Mouse (Mus musculus): ENCODE measurements at regions not wholly inside any gene's neighbourhood (a gene's known extent, or its start where the extent isn't known, plus 50 kb on each side); places are given as distances from the start of the nearest gene placed in this dataset.

DNA sequence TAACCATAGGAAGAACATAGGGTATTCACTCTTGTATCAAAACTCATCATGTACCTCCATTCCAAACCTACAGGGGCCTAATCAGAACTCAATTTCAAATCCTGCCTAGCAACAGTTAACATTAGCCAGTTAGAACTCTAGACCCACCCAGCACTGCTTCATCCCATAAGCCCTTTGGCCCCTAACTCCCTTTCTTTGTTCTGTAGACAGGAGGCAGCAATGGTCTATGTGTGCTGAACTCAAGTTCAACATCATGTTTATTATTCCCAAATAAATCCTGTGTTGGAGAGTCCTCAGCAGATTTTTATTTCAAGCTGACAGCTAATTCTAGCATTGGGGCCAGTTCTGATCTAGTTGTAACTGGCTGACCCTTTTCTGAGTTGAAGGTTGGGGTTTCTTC is 112.2 kb downstream of the Ipo8 start:
- no peak for DNase-seq (ENCODE audit: low spot score in 2 of 2)

DNA sequence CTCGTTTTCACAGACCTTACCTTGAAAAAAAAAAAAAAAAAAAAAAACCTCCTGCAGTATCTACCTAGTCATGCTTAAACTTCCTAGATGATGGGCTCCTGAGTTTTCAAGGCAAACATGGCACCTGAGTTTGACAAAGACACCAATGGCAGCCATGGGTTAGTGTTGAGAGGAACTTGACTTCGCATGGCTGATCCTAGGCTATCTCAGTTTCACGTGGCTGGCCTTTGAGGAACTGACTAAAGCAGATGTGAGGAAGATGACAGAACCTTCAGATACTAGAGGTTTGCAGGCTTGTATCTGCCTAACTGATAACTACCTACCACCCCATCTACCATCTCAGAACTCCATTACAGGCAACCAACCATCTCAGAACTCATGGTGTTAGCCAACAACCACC is 120.9 kb downstream of the Ipo8 start:
- DNase-seq (ENCODE audit: low spot score in 2 of 2): peak in 1 of 2 experiments; percentile 18

DNA sequence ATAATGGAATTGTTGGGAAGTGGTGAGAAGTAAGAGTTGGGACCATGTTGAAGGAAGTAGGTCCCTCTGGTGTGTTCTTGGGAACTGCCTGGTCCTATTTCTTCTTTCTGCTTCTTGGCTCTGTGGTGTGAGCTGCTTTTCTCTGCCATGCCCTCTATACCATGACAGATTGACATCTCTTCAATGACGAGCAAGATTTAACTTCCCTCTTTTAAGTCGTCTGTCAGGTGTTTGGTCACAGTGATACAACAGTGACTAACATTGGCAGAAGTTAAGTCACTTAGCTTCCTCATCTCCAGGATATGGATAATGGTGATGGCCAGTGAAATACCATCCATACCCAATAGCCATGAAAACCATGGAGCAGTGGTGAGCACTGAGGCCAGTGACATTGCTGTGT is 122.9 kb downstream of the Ipo8 start:
- DNase-seq (ENCODE audit: low spot score in 2 of 2): no peak

DNA sequence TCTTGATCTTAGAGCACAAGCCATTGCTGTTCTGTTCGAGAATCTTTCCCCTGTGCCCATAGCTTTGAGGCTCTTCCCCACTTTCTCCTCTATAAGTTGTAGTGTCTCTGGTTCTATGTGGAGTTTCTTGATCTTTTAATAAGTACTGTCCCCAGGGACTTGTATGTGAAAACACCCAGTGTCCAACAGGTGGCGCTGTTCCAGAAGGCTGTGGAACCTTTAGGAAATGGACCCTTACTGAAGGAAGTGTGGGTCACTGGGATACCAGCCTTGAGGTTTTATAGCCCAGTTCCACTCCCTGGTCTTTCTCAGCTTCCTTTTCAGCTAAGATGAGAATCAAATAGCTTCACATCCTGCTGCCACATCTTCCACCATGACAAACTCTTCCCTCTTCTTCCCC is 125.6 kb downstream of the Ipo8 start:
- DNase-seq (ENCODE audit: low spot score in 2 of 2): peak; percentile 27 to 70

DNA sequence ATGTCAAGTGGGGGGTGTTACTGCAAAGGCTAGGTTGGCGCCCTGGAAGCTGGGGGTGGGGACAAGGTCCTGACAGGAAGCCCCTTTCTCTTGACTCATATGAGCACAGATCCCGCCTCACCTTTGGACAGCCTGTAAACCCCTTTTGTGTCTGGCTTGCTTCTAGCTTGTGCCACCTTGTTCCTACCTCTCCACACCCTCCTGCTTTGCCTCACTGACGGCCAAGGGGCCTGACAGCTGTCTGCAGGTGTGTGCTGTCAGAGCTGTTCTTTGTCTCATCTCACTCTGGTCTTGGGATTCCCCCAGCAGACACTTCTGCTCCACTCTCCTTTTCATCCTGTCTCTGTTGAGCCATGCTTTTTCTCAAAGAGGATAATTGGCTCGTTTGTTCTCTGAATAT is 137.9 kb downstream of the Ipo8 start:
- DNase-seq (ENCODE audit: low spot score in 2 of 2): no peak

DNA sequence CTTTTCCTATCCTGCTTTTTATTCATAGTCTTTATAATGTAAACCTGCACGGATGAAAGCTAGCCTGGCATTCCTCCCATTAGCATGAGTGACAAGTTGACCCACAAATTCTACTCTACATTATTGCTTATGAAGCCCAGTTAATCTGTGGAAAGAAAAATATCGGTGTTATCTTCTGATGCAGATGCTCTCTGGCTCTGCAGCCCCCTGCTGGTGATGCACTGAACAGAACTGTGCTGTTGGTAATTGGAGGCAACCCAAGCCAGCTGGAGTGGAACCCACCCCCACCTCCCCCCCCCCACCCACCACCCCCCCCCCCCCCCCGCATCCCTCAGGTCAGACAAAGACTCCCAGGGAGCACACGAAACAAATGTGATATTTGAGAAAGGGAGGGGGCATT is 143.5 kb downstream of the Ipo8 start:
- DNase-seq (ENCODE audit: low spot score in 2 of 2): peak; percentile 23 to 71

DNA sequence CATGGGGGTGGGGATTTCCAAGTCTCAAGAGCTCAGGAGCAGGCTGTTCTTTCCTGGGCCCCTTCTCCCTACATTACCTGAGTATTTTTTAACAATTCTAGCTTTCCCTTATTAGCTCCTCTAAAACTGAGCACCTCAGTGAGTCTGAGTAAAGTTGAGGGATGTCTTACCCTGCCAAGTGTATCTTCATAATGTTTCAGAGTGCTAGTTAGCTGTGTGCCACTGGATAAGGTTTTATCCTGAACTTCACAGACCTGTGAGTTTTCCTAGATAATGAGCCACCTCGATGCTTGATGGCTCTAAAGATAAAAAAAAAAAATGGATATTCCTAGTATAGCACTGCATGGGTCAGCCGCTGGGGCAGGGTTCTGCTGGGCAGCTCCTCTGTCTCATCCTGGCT is 171.1 kb downstream of the Ipo8 start:
- no peak for DNase-seq (ENCODE audit: low spot score in 2 of 2)

DNA sequence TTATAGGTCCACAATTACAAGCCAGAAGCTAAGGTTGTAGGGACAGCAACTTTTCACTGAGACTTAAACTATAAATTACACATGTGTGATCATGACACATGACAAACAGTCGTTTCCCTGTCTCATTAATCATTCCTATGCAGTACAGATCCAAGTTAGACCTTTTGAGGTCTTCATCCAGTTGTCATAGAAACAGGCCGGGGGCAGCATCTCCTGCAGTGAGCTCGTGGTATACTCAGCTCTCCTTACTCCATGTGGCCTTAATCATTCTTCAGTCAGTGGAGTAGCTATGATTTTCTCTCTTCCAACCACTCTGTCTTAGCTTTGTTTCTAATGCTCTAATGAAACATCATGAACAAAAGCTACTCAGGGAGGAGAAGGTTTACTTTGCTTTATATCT is 178.1 kb downstream of the Ipo8 start:
- DNase-seq (ENCODE audit: low spot score in 2 of 2): no peak

DNA sequence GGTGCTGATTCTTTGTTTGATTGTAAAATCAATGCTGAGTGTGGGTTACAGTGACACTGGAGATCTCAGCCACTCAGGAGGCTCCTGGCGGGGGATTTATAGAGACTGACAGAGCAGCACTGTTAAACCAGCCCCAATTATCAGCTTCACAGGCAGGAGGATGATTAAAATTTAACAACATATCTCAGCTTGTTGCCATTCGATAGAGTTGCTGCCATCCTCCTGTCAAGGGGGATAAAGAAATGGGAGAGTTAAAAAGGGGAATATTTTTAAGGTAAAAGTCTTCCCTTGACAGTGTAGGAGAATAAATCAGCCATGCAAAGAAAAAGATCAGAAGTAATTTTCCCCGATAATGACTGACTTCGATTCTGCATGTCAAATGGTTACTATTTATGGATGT is 178.8 kb downstream of the Ipo8 start:
- no peak for DNase-seq (ENCODE audit: low spot score in 2 of 2)

DNA sequence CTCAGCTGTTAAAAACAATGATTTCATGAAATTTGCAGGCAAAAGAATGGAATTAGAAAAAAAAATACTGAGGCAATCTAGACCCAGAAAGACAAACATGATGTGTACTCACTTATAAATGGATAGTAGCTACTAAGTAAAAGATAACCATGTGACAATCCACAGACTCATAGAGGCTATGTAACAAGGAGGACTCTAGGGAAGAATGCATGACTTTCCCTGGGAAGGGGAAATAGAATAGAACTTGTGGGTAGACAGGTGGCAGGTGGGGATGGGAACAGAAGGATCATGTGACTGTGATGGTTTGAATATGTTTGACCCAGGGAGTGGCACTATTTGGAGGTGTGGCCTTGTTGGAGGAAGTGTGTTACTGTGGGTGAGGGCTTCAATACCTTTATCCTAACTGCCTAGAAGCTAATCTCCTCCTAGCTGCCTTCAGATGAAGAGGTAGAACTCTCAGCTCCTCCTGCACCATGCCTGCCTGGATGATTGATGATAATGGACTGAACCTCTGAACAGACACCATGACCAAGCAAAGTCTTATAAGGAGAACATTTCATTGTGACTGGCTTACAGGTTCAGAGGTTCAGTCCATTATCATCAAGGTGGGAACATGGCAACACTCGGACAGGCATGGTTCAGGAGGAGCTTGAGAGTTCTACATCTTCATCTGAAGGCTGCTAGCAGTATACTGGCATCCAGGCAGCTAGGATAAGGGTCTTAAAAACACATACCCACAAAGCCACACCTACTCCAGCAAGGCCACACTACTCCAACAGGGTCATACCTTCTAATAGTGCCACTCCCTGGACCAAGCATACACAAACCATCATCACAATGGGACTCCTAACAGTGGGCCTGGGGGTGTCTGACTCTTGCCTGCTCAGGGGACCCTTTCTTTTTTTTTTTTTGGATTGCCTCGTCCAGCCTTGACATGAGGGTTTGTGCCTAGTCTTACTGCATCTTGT is 183.6 kb downstream of the Ipo8 start:
- DNase-seq (ENCODE audit: low spot score in 2 of 2): no peak

DNA sequence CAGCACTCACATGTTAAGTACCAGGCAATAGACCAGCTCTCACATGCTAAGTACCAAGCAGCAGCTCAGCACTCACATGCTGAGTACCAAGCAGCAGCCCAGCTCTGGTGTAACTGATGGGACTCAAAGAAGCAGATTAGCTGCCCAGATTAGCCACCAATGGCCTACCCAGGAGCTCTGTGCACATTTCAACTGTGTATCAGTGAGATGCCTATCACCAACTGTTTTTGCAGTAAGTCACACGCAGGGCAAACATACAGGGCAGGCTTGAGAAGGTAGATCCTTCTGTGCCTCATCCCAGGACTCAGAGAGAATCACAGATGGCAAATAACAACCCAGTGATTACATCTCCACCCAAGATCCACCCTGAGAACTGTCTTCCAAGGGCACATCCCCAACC is 190.7 kb downstream of the Ipo8 start:
- DNase-seq (ENCODE audit: low spot score in 2 of 2): no peak

DNA sequence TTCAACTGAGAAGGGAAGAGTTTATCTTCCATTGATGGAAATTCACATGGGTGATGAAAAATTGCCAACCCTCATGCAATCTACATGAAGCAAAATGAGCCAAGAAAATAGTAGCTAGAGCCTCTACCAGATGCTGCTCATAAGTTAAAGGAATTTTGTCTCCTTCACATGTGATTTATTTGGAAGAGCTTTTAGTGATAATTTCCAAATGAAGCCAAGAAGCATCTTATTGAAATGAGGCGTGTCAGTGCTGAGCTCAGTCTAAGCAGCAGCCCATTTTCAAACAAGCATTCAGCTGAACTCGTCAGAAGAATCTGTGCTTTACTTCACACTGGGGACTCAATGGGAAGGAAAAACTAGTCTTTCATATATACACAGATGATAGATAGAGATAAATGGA is 190.0 kb upstream of the Tmtc1 start:
- DNase-seq (ENCODE audit: low spot score in 2 of 2): no peak

DNA sequence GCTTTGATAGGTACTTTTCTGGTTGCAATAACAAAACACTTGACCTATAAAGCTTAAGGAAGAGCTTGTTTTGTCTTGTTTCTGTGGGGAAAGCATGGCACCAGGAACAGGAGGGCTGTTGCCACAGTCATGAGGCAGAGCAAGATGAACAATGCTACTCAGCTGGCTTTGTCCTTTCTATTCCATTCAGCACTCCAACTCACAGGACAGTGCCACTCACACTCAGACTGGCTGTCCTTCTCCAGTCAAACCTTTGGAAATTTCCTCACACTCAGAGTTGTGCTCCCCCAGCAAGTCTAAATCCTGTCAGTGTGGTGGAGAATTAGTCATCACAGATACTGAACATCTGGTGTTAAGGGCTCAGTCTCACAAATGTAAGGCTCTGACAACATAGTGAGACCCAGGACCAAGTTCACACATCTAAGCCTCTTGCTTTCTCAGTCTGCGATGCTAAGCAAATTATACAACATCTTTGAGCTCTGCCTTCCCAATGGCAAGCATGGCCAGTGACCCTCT is 183.0 kb upstream of the Tmtc1 start:
- no peak for DNase-seq (ENCODE audit: low spot score in 2 of 2)

DNA sequence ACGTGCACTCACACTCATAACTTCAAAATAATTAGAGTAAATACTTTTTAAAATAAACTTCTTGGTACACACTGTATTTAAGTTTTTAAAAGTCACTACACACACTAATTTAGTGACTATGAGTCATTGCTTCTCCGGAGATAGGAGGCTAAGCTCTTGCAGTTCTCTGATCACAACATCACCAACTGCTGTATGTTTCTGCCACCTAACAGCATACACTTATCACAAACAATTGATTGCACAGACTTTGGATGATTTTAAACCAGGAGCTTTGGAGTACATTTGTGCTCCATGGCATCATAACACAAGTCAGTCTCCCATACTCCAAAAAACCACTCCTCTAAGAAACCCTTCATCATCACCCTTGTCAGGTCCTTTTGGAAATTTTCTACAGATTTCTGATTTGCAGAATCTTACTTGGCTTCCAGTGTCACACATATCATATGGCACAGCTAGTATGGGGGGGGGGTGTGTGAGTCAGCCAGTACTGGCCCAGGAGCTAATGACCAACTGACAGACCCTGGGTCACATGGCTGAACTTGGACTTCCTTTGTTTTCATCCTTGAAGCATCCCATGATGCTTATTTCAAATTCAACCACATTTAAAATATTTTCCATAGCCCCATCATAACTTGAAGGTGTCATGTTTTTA is 179.1 kb upstream of the Tmtc1 start:
- DNase-seq (ENCODE audit: low spot score in 2 of 2): no peak

DNA sequence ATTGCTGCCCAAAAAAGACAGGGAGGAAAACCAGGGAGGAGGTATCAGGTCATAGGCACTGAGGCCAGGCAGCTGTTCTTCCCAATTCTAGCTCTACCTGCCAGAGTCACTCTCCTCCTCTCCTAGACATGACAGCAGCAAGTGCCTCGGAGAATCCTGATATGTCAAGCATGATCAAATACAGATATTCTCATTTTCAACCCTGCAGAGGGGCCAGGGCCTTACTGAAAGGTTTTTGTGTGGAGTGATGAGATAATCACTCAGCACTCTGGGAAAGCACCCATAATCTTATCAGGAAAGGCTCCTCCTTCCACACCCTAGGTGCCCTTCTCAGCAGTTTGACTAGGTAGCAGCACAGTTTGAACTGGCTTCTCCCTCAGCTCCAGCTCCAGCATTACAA is 175.8 kb upstream of the Tmtc1 start:
- no peak for DNase-seq (ENCODE audit: low spot score in 2 of 2)

DNA sequence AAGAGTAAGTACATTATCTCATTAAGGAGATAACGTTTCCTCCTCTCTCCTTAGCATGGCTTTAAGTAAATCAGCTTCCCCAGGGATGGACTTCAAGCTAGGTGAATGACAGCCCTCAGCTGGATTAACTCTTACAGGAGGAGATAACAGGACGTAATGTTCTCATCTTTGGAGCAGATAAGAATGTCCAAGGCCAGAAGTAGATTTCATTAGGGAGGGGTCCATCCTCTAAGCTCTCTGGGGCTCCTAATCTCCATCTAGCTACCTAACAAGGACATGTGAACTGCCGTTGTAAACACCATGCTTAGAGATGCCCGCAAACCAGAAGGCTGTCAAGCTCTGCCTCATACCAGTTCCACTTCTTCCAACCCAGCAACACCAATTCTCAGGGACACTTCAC is 171.7 kb upstream of the Tmtc1 start:
- DNase-seq (ENCODE audit: low spot score in 2 of 2): no peak

DNA sequence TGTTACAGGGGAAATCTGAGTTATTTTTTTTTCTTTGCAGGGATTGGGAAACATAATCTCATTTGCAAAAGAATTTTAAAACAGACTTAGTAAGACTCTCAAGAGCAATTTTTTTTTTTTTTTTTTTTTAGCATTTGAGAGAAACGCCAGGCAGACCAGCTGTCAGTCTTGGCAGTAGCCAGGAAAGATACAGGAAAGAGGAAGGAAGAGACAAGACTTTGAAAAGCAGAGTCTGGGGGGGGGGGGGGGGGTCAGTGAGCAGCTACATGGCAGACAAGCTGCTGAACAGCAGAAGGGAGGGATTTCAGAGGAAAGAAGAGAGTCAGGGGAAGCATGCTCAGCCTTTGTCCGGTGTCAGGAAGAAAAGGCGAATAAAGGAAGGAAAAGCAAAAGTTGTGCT is 171.3 kb upstream of the Tmtc1 start:
- no peak for DNase-seq (ENCODE audit: low spot score in 2 of 2)

DNA sequence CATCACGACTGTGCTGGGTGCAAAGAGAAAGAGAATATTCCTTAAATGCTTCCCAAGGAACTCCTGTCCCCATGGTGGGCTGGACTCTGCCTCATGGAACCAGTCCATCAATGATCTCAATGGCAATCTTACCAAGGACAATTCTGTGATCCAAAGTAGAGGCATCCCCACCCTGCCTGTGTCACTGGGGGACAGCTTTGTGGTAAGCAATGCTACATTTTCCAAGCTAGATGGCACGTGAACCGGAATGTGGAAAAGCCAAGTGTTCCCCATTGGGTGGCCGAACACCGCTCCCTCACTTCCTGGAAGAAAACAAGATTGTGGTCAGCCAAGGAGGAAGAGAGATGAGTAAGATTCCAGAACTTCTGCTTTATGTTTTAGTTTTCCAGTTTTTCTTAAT is 164.7 kb upstream of the Tmtc1 start:
- no peak for DNase-seq (ENCODE audit: low spot score in 2 of 2)

DNA sequence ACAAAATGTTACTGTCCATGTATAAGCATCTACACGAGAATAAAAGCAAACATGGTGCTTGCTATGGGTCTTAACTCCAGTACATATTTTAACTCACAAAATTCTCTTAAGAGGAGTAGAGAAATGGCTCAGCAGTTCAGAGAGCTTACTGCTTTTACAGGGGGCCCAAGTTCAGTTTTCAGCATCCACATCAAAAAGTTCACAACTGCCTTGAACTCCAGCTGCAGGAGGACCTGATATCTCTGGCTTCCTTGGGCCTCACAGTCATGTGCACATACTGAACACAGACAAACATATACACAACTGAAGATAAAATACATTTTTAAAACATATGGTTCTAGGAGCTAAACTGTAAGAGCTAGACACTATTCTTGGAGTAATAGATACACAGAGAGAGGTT is 161.0 kb upstream of the Tmtc1 start:
- DNase-seq (ENCODE audit: low spot score in 2 of 2): no peak

DNA sequence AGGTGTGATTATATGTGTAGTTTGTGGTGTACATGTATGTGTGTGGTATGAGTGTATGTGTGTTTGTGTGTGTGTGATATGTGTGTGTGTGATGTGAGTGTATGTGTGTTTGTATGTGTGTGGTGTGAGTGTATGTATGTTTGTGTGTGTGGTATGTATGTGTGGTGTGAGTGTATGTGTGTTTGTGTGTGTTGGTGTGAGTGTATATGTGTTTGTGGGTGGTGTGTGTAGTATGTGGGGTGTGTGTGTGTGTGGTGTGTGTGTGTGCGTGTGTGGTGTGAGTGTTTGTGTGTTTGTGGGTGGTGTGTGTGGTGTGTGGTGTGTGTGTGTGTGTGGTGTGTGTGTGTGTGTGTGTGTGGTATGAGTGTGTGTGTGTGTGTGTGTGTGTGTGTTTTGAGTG is 160.6 kb upstream of the Tmtc1 start:
- no peak for DNase-seq (ENCODE audit: low spot score in 2 of 2)

DNA sequence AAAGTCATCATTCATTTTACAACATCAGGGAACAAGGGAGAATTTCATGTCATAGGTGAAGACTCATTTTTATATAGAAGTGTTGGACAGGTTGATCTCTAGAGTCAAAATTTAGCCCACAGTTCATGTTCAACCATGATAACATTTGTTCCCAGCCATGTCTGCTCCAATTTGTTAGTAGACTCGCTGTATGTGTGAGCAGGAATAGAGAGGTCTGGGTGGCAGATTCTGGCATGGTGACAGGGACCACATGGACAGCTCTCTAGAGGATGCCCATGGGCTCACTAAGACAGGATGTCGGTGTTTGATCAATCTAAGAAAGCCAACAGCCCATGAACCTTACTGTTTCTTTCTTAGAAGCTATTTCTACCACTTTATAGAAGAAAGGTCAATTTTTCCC is 159.7 kb upstream of the Tmtc1 start:
- DNase-seq (ENCODE audit: low spot score in 2 of 2): peak in 1 of 2 experiments; percentile 27

DNA sequence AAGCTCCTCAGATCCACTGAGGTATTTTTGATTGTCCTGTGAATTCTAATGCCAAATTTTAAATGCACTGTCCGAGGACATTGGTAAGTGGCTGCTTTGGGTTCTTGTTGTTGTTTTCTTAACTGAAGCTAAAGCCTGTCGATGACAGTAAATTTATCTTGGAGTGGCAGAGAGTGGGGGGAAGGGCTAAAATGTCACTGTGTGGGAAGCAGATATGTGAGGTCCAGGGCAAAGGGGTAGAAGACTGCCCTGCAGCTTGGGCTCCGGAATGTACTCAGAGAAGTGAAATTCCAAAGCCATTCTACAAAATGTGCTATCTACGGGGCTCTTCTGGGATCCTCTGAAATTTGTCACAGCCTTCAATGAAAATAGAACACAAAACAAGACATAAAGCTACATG is 159.3 kb upstream of the Tmtc1 start:
- DNase-seq (ENCODE audit: low spot score in 2 of 2): peak in 1 of 2 experiments; percentile 50

DNA sequence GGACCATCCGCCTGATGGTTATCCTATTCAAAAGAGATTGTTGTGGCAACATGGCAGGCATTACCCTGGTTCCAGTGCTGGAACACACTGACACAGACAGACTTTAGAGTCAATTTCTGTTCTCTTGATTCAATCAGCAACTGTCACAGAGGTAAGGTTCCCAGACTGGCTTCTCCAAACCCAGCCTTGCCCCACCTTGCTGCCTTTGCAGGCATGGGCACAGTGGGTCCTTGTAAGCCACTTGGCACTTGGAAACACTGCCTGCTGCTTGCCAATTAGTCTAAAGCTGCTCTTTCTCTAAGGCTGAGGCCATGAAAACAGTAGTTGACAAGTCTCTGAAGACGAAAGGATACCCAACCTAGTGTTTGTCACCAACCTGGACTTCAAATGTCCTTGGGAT is 158.7 kb upstream of the Tmtc1 start:
- peak; percentile 18 to 32 for DNase-seq (ENCODE audit: low spot score in 2 of 2)

Data from spleen, postnatal 10 days (tissue).